Mouse (Mus musculus) lung, embryonic 16.5 days (tissue): ENCODE data around the gene Impdh2. TPM values are rescaled to one million over a fixed set of nuclear protein-coding genes. Genes with fewer than 3 reads are reported as not detected.

Experiments
- ATAC-seq: fragments of 200-750 bp; cut with Nextera tagmentation; 2 replicates; pipeline ENCODE4 v1.8.0; 2017; ENCODE audit warnings: low read depth, mild to moderate bottlenecking, moderate library complexity
- H3K27ac ChIP-seq: fragments of 300-500 bp; sonication (generic); 2 replicates; pipeline ENCODE4 v1.5.1; 2014; ENCODE audit warnings: mild to moderate bottlenecking, control low read depth, low read length
- H3K27me3 ChIP-seq: fragments of 300-500 bp; sonication (generic); 2 replicates; pipeline ENCODE4 v1.6.1; 2014; ENCODE audit warnings: low read depth, low read length, mixed read lengths; ENCODE audit not compliant: control insufficient read depth, insufficient read depth
- H3K36me3 ChIP-seq: fragments of 300-500 bp; sonication (generic); 2 replicates; pipeline ENCODE4 v1.6.1; 2014; ENCODE audit warnings: low read length; ENCODE audit not compliant: control insufficient read depth, insufficient read depth
- H3K4me1 ChIP-seq: fragments of 300-500 bp; sonication (generic); replicated peaks from 2 replicates; pipeline ENCODE4 v1.6.1; 2014; ENCODE audit warnings: low read length, mixed read lengths; ENCODE audit not compliant: control insufficient read depth, insufficient read depth
- H3K4me2 ChIP-seq: fragments of 300-500 bp; sonication (generic); 2 replicates; pipeline ENCODE4 v1.6.1; 2014; ENCODE audit warnings: low read depth, low read length, control low read depth
- H3K4me3 ChIP-seq: fragments of 300-500 bp; sonication (generic); 2 replicates; pipeline ENCODE4 v1.5.1; 2014; ENCODE audit warnings: mild to moderate bottlenecking, low read length, control low read depth
- H3K9ac ChIP-seq: fragments of 300-500 bp; sonication (generic); 2 replicates; pipeline ENCODE4 v1.6.1; 2014; ENCODE audit warnings: low read length, control low read depth
- H3K9me3 ChIP-seq: fragments of 300-500 bp; sonication (generic); 2 replicates; pipeline ENCODE4 v1.6.1; 2016; ENCODE audit warnings: low read length; ENCODE audit not compliant: control insufficient read depth
- WGBS: fragments of 180-500 bp; shearing (Covaris S2); extraction: QIAGEN DNeasy Blood & Tissue Kit; methylation state at CpG from one replicate; pipeline ENCODE4 v1.1.7; 2014; 5-methylcytosine and 5-hydroxymethylcytosine counted together
- polyA plus RNA-seq: library from polyadenylated mRNA; unstranded; fragments of >200 nt; fragmentation: Nextera tagmentation; extraction: Ambion mirVana; gene quantifications from 2 replicates; pipeline ENCODE4 v1.2.1, GENCODE M21; 2015

Gene Impdh2
- polyA plus RNA-seq: 148 and 149 TPM in 2 replicates

DNA sequence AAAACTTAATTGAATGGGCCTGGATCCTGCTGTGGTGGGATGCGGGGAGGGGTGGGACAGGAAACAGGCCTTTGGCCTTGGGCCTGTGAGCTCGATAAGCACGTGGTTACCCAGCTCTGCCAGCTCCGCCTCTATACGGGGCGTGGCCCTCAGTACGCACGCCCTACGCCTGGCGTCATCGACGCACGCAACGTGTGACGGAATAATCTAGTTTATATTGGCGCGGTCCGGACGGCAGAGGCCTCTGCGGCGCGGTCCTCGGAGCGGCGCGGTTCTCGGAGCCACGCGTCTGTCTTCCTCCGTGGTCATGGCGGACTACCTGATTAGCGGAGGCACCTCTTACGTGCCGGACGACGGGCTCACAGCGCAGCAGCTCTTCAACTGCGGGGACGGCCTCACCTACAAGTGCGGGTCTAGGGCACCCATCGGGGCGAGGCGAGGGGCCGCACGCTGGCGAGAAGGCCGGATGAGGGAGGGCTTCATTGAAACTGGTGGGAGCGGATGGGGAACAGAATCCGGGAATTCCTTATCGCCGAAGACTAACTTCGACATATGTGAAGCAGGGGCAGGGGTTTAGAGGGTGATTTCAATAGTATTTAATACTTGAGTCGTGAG is at the start of gene Impdh2:
Gene Impdh2 (plus strand): TSS at position 60 of the 615 bp plus-strand sequence.
- Histone ChIP-seq H3K9me3 (no peaks in the 10 kb centered on the region), H3K36me3 (peaks cover 57% of the 10 kb centered on the region), H3K27me3 (no peaks in the 10 kb centered on the region), H3K4me2 (peak within 1 kb of the TSS; percentile 85), H3K4me3 (peak within 1 kb of the TSS; percentile 67), H3K27ac (peak within 1 kb of the TSS; percentile 65), H3K9ac (peak within 1 kb of the TSS; percentile 85), H3K4me1 (peaks cover 12% of the 10 kb centered on the region)
- WGBS: 0% methylated on average over 49 of the region's 53 CpGs
- peak; percentile 99 for ATAC-seq

DNA sequence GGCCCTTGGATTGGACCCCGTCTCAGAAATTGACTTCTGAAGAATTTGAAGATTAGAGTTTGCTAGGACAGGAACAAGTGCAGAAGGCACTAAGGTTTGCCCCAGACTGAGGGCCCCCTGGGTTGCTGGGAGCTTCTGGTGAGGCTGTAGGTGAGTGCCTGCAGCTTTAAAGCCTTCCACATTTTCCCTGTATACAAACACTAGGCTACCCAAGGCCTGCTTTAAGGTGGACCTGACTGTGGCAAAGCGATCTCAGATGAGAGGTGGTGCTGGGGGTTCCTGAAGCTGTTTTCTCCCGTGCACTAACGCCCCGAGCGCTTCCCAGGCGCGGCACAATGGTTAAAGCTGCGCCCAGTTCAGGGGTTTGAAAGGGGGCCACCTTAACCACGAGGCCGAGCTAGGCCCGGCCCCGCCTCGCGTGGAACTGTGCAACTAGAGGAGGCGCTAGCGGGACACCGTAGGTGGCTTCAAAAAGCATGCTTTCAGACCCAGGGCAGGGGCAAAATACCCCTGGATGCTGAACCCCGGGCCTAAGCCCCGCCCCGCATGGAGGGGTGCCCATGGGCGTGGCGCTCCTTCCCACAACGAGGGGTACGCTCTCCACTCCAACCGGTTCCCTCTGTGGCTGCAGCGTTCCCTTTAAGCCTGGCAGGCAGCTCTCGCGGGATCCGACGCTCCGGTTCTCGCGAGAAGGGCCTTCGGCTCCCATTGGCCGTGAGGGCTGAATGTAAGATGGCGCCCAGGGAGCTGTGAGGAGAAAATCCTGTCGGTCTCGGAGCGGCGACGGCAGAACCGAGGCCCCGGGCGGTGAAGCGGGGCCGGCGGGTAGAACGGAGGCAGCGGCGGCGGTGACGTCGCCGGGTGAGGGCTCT is 43.5 kb upstream of the Impdh2 start, which contains the start of gene Qrich1:
Gene Qrich1 (plus strand): TSS at position 427 of the 872 bp plus-strand sequence.
- under 1% methylated on average over 55 of the region's 55 CpGs for WGBS
- Histone ChIP-seq H3K9me3 (no peaks in the 10 kb centered on the region), H3K4me3 (peak within 1 kb of the TSS; percentile 100), H3K27ac (peak within 1 kb of the TSS; percentile 99), H3K36me3 (peaks cover 29% of the 10 kb centered on the region), H3K9ac (peak within 1 kb of the TSS; percentile 98), H3K27me3 (no peaks in the 10 kb centered on the region), H3K4me1 (peaks cover 12% of the 10 kb centered on the region), H3K4me2 (peak within 1 kb of the TSS; percentile 80)
- peak; percentile 96 for ATAC-seq

DNA sequence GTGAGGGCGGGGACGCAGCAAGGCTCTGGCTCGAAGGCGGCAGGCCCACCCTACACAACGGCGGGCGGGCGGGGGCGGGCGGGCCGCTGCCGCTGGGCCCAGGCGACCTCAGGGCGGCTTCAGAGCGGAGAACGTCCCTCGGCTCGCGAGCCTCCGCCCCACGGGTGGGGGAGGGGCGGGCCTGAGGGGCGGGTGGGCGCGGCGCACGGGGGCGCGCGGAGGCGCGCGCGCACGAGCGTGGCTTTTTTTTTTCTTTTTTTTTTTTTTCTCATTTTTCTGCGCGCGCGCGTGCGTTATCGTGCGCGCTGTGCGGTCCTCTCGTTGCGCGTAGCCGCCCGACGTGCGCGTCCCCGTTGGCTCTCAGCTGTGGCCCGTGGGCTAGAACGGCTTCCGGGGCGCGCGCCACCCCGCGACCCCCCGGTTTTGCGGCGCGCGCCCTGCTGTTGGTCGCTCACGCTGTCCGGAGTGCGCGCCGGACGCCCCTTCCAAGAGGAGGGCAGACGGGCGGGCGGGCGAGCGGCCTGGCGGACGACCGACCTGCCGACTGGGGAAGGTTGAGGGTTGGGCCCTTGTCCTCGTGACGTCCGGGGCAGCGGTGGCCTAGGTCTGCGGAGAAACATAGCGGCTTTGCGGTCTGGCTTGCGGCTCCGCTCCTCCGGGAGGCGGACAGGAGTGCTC is 42.7 kb upstream of the Impdh2 start:
- peaks cover 24% of the 10 kb centered on the region for H3K36me3 ChIP-seq
- peak; percentile 85 for ATAC-seq
- H3K9ac ChIP-seq: peak overlapping the region; percentile 98
- WGBS: under 1% methylated on average over 54 of the region's 95 CpGs
- peaks cover 12% of the 10 kb centered on the region for H3K4me1 ChIP-seq
- peak overlapping the region; percentile 100 for H3K4me3 ChIP-seq
- H3K27me3 ChIP-seq: no peaks in the 10 kb centered on the region
- peak overlapping the region; percentile 61 for H3K4me2 ChIP-seq
- peak overlapping the region; percentile 99 for H3K27ac ChIP-seq
- no peaks in the 10 kb centered on the region for H3K9me3 ChIP-seq

DNA sequence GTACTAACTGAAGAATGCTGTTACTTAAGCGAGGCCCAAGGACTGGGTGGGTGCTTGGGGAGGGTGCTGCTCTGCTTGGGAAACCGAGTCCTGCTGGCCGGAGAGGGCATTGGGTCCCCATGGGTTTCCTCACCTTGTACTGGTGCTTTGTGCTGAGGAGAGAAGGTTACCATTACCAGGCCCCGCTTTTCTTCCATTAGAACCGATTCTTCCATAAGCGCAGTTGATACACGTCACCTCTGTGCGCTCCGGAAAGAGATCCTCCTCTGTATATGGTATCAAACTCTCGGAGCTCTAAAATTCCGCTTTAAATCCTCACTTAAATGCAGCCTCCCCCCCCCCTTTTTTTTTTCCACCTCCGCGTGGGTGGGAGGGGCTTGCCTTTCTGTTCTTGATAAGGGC is 42.2 kb upstream of the Impdh2 start:
- Histone ChIP-seq H3K9me3 (no peaks in the 10 kb centered on the region), H3K4me1 (peaks cover 12% of the 10 kb centered on the region), H3K9ac (peak overlapping the region; percentile 98), H3K36me3 (peaks cover 18% of the 10 kb centered on the region), H3K27me3 (no peaks in the 10 kb centered on the region), H3K4me2 (peak overlapping the region; percentile 61), H3K4me3 (peak overlapping the region; percentile 100), H3K27ac (peak overlapping the region; percentile 99)
- WGBS: under 1% methylated on average over 13 of the region's 13 CpGs
- ATAC-seq: peak; percentile 7

DNA sequence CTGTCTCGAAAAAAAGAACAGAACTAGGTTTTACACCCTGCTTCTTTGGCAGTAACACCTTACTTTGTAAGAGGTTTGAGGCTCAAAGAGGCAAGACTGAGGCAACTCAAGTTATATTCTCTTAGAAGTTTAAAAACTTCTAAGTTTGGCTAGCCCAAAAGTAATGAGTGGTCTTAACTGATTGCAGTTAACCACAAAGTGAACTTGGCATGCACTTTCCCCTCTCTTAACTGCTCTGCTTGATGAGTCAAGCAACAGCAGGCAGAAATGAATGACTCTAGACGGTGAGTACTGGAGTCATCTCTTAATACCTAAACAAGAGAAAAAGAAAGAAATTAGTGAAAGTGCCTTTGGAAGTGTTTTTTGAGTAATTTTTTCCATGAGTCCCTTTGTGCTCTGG is 38.5 kb upstream of the Impdh2 start:
- no peak for ATAC-seq
- Histone ChIP-seq H3K4me3 (no peak overlapping the region), H3K27me3 (no peaks in the 10 kb centered on the region), H3K4me2 (no peak overlapping the region), H3K4me1 (peaks cover 7% of the 10 kb centered on the region; the same call in 1 of the 2 replicates), H3K9me3 (no peaks in the 10 kb centered on the region), H3K9ac (no peak overlapping the region), H3K27ac (no peak overlapping the region), H3K36me3 (0 out of 2 replicates have a peak, but pooled peaks cover 4% of the 10 kb centered on the region)
- 86% methylated on average over 2 of the region's 2 CpGs for WGBS

DNA sequence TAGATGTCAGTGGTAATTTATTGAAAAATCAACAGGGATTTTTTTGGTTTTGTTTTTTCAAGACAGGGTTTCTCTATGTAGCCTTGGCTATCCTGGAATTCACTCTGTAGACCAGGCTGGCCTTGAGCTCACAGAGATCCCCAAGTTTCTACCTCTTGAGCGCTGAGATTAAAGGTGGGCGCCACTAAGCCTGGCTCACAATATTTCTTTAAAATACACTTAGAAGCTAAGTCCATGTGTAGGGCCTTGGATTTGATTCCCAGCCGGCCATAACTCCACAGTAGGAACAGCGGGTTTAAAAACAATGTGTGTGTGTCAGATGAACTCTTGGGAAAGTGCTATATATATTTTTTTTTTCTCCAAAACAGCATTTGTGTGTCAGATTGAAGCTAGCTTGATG is 36.7 kb upstream of the Impdh2 start:
- no peaks in the 10 kb centered on the region for H3K27me3 ChIP-seq
- peaks cover 7% of the 10 kb centered on the region; the same call in 1 of the 2 replicates for H3K4me1 ChIP-seq
- no peak overlapping the region for H3K4me3 ChIP-seq
- H3K36me3 ChIP-seq: peaks cover 6% of the 10 kb centered on the region; the same call in 1 of the 2 replicates
- H3K27ac ChIP-seq: no peak overlapping the region
- no peaks in the 10 kb centered on the region for H3K9me3 ChIP-seq
- no peak overlapping the region for H3K4me2 ChIP-seq
- WGBS: 93% methylated on average over 4 of the region's 4 CpGs
- no peak for ATAC-seq
- no peak overlapping the region for H3K9ac ChIP-seq

DNA sequence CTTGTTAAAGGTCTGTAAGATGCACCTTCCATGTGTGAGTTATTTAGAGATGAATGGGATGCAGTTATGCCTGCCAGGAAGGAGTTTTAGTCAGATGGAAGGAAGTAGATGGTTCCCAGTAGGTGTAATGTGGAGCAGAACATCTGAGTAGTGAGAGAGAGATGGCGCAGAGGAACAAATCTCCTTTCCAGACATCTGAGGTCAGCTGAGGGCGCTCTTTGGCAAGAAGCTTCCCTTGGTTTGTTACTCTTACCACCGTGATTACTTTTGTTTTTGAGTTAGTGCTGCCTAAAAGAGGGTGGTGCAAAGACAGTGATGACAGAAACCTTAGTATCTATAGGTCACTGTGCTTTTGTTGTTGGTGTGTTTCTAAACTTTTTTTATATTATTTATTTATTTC is 34.7 kb upstream of the Impdh2 start:
- ATAC-seq: no peak
- H3K36me3 ChIP-seq: peaks cover 16% of the 10 kb centered on the region

DNA sequence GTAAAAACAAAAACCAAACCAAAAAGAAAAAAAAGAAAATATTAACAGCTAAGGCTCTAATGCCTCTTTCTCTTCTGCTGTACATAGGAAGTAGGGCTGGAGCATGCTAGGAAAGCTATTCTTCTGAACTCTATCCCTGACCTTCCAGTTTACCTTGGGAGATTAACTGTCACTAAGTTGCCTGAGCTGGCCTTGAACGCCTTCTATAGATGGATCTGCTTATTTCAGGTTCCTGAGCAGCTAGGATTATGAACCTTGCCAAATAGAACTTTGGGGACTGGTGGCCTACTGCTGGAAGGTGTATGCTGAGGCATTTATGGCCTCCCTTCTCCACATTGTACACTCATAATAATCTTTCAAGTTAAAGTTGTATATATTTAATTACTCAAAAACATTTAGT is 29.1 kb upstream of the Impdh2 start:
- no peaks in the 10 kb centered on the region for H3K9me3 ChIP-seq
- WGBS: 74% methylated on average over 1 of the region's 1 CpGs
- peaks cover 48% of the 10 kb centered on the region for H3K36me3 ChIP-seq
- no peak overlapping the region for H3K9ac ChIP-seq
- no peak overlapping the region for H3K27ac ChIP-seq
- no peak overlapping the region for H3K4me3 ChIP-seq
- no peak for ATAC-seq
- H3K4me1 ChIP-seq: no peaks in the 10 kb centered on the region
- H3K4me2 ChIP-seq: no peak overlapping the region
- no peaks in the 10 kb centered on the region for H3K27me3 ChIP-seq

More for the DNA sequence above, 34.7 kb upstream of the Impdh2 start:
- Histone ChIP-seq H3K4me3 (no peak overlapping the region), H3K27me3 (no peaks in the 10 kb centered on the region), H3K9me3 (no peaks in the 10 kb centered on the region), H3K4me2 (no peak overlapping the region), H3K4me1 (no peaks in the 10 kb centered on the region), H3K9ac (no peak overlapping the region), H3K27ac (no peak overlapping the region)
- WGBS: 71% methylated on average over 3 of the region's 3 CpGs

DNA sequence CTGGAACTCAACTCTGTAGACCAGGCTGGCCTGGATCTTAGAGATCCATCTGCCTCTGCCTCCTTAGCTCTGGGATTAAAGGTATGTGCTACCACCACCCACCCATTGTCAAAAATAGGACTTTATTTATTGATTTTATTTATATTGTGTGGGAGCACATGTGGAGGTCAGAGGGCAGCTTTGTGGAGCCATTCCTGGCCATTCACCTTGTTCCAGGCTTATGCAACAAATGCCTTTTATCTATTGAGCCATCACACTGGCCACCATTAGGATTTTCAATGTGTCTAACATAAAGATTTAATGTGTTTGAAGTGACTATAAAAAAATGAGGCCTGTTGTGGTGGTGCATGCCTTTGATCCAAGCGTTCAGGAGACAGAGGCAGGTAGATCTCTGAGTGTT is 28.6 kb upstream of the Impdh2 start:
- no peak overlapping the region for H3K9ac ChIP-seq
- H3K36me3 ChIP-seq: peaks cover 49% of the 10 kb centered on the region
- WGBS: 93% methylated on average over 1 of the region's 1 CpGs
- no peak overlapping the region for H3K4me2 ChIP-seq
- no peak overlapping the region for H3K27ac ChIP-seq
- H3K27me3 ChIP-seq: no peaks in the 10 kb centered on the region
- H3K4me3 ChIP-seq: no peak overlapping the region
- no peaks in the 10 kb centered on the region for H3K4me1 ChIP-seq
- ATAC-seq: no peak
- no peaks in the 10 kb centered on the region for H3K9me3 ChIP-seq
